Mouse (Mus musculus) liver, embryonic 12.5 days (tissue): Measurements from ENCODE around the gene Ier2. TPM values are rescaled to one million over a fixed set of nuclear protein-coding genes. Genes with fewer than 3 reads are reported as not detected.

Experiments used
- polyA plus RNA-seq: library from polyadenylated mRNA; unstranded; fragments of >200 nt; fragmentation: Nextera tagmentation; extraction: Ambion mirVana; gene quantifications from 2 replicates; pipeline ENCODE4 v1.2.1, GENCODE M21; 2016

Ier2 gene
- polyA plus RNA-seq, 1 experiment from 2014 or later = 36.4 TPM

Other genes with a start within 250 kb of the Ier2 start
- 57.3 and 62.0 TPM in 2 replicates for gene Trmt1, start 23.5 kb upstream of the Ier2 start, polyA plus RNA-seq
- gene Nacc1, start 25.0 kb upstream of the Ier2 start, polyA plus RNA-seq = 12.5 and 12.9 TPM in 2 replicates
- gene Lyl1, start 38.6 kb upstream of the Ier2 start, polyA plus RNA-seq = 82.3 and 83.1 TPM in 2 replicates
- 11.0 and 12.0 TPM in 2 replicates for gene G430095P16Rik, start 60.2 kb upstream of the Ier2 start, polyA plus RNA-seq
- gene Nfix, start 137.5 kb upstream of the Ier2 start, polyA plus RNA-seq = 2.8 and 2.9 TPM in 2 replicates
- gene Dand5, start 160.0 kb upstream of the Ier2 start, polyA plus RNA-seq = 3.4 and 4.3 TPM in 2 replicates
- 69.9 and 71.0 TPM in 2 replicates for gene Gadd45gip1, start 168.7 kb upstream of the Ier2 start, polyA plus RNA-seq
- 274 and 281 TPM in 2 replicates for gene Rad23a, start 177.8 kb upstream of the Ier2 start, polyA plus RNA-seq
- gene Calr, start 184.1 kb upstream of the Ier2 start, polyA plus RNA-seq = 590 and 610 TPM in 2 replicates
- 96.3 and 98.6 TPM in 2 replicates for gene Farsa, start 194.1 kb upstream of the Ier2 start, polyA plus RNA-seq
- gene Syce2, start 209.3 kb upstream of the Ier2 start, polyA plus RNA-seq = 110 TPM in 2 replicates
- gene Gcdh, start 231.1 kb upstream of the Ier2 start, polyA plus RNA-seq = 41.1 and 44.3 TPM in 2 replicates
- 517 and 552 TPM in 2 replicates for gene Klf1, start 239.1 kb upstream of the Ier2 start, polyA plus RNA-seq
- gene Dnase2a, start 245.7 kb upstream of the Ier2 start, polyA plus RNA-seq = 10.8 and 11.4 TPM in 2 replicates